ENCODE assay signal across 20 mouse cellular contexts in genomic region chr1:88267489-88267888, GRCm38 (mm10). TPM values are rescaled to one million over a fixed set of nuclear protein-coding genes. Genes with fewer than 3 reads are reported as not detected.
DNase-seq lines count a peak whose midpoint lies in the region; ATAC-seq lines count a peak whose summit lies in the region.
"Had no signal": no experiment of that assay in that cellular context is flagged by ENCODE, and none has a peak within 500 bp of the region (broad histone marks: within the 10 kb centered on the region; RNA-seq: fewer than 3 reads in every experiment).

No protein-coding gene starts in this region.

- no peak overlapping the region for H3K4me3 ChIP-seq in hindbrain, embryonic 15.5 days
- no peak overlapping the region for H3K4me3 ChIP-seq in hindbrain, embryonic 13.5 days
- H3K4me3 ChIP-seq in midbrain, embryonic 16.5 days (ENCODE audit: low read depth, low read length), result no peak overlapping the region
- no peak overlapping the region for H3K4me3 ChIP-seq in midbrain, embryonic 15.5 days
- H3K4me3 ChIP-seq in limb, embryonic 15.5 days, result no peak overlapping the region
- H3K4me3 ChIP-seq: heart, embryonic 12.5 days; left cerebral cortex, adult 2 months had no signal

- WGBS in hindbrain, embryonic 15.5 days, result 95% methylated on average over 6 of the region's 6 CpGs
- 95% methylated on average over 6 of the region's 6 CpGs for WGBS in hindbrain, embryonic 13.5 days
- WGBS in midbrain, embryonic 16.5 days, result 95% methylated on average over 6 of the region's 6 CpGs
- WGBS in midbrain, embryonic 15.5 days, result 95% methylated on average over 6 of the region's 6 CpGs
- WGBS in limb, embryonic 15.5 days, result 92% methylated on average over 6 of the region's 6 CpGs

- H3K36me3 ChIP-seq in hindbrain, embryonic 15.5 days, result peaks cover 76% of the 10 kb centered on the region
- peaks cover 86% of the 10 kb centered on the region for H3K36me3 ChIP-seq in hindbrain, embryonic 13.5 days
- H3K36me3 ChIP-seq in midbrain, embryonic 16.5 days (ENCODE audit: control insufficient read depth, insufficient read depth, low read length), result peaks cover 78% of the 10 kb centered on the region
- peaks cover 76% of the 10 kb centered on the region for H3K36me3 ChIP-seq in midbrain, embryonic 15.5 days (replicated peaks)
- peaks cover 87% of the 10 kb centered on the region for H3K36me3 ChIP-seq in limb, embryonic 15.5 days

- no peaks in the 10 kb centered on the region for H3K4me1 ChIP-seq in hindbrain, embryonic 15.5 days (replicated peaks)
- H3K4me1 ChIP-seq in hindbrain, embryonic 13.5 days (replicated peaks), result peaks cover 2% of the 10 kb centered on the region; the same call in 1 of the 2 replicates
- H3K4me1 ChIP-seq in midbrain, embryonic 16.5 days (ENCODE audit: control insufficient read depth, insufficient read depth, low read length), result no peaks in the 10 kb centered on the region
- H3K4me1 ChIP-seq in midbrain, embryonic 15.5 days, result no peaks in the 10 kb centered on the region
- no peaks in the 10 kb centered on the region for H3K4me1 ChIP-seq in limb, embryonic 15.5 days

- H3K9me3 ChIP-seq in hindbrain, embryonic 15.5 days, result no peaks in the 10 kb centered on the region
- no peaks in the 10 kb centered on the region for H3K9me3 ChIP-seq in hindbrain, embryonic 13.5 days
- H3K9me3 ChIP-seq in midbrain, embryonic 16.5 days (replicated peaks; ENCODE audit: control insufficient read depth, low read length, poor library complexity, severe bottlenecking), result no peaks in the 10 kb centered on the region
- no peaks in the 10 kb centered on the region for H3K9me3 ChIP-seq in midbrain, embryonic 15.5 days
- no peaks in the 10 kb centered on the region for H3K9me3 ChIP-seq in limb, embryonic 15.5 days
- H3K9me3 ChIP-seq: heart, embryonic 12.5 days had no signal

- H3K27me3 ChIP-seq in hindbrain, embryonic 15.5 days, result no peaks in the 10 kb centered on the region
- H3K27me3 ChIP-seq in hindbrain, embryonic 13.5 days, result no peaks in the 10 kb centered on the region
- H3K27me3 ChIP-seq in midbrain, embryonic 16.5 days (ENCODE audit: control insufficient read depth, insufficient read depth, low read depth, low read length), result no peaks in the 10 kb centered on the region
- no peaks in the 10 kb centered on the region for H3K27me3 ChIP-seq in midbrain, embryonic 15.5 days (replicated peaks)
- no peaks in the 10 kb centered on the region for H3K27me3 ChIP-seq in limb, embryonic 15.5 days
- H3K27me3 ChIP-seq: heart, embryonic 12.5 days had no signal

- ATAC-seq in hindbrain, embryonic 15.5 days (ENCODE audit: low FRiP score, low read depth), result 0 out of 2 replicates have a peak, but pooled peaks have one; percentile 1
- ATAC-seq in hindbrain, embryonic 13.5 days (ENCODE audit: low FRiP score), result no peak
- ATAC-seq in midbrain, embryonic 16.5 days, result peak; percentile 1; the same call in 1 of the 2 replicates
- ATAC-seq in midbrain, embryonic 15.5 days (replicated peaks), result no peak
- ATAC-seq in limb, embryonic 15.5 days (ENCODE audit: insufficient number of reproducible peaks, low FRiP score, low TSS enrichment, low read depth), result 0 out of 2 replicates have a peak, but pooled peaks have one; percentile 0

- DNase-seq in cerebellum, adult 11-12 months, result peak; percentile 13
- no peak for DNase-seq in cerebellum, postnatal 4 days (ENCODE audit: low spot score in 2 of 2)
- no peak for DNase-seq in cerebellum, adult 9-11 months
- DNase-seq: cerebellum, postnatal 14 days; embryo, embryonic 11 days; heart, adult 11 months; heart, postnatal 14 days; kidney, postnatal 36 days; left cerebral cortex, postnatal 4 days; right cerebral cortex, postnatal 4 days; thymus, postnatal 14 days had no signal

- H3K9ac ChIP-seq in hindbrain, embryonic 15.5 days, result no peak overlapping the region
- no peak overlapping the region for H3K9ac ChIP-seq in hindbrain, embryonic 13.5 days
- no peak overlapping the region for H3K9ac ChIP-seq in midbrain, embryonic 16.5 days (ENCODE audit: low read depth, low read length)
- H3K9ac ChIP-seq in midbrain, embryonic 15.5 days, result no peak overlapping the region
- no peak overlapping the region for H3K9ac ChIP-seq in limb, embryonic 15.5 days
- H3K9ac ChIP-seq: heart, embryonic 12.5 days had no signal

- no peak overlapping the region for H3K4me2 ChIP-seq in hindbrain, embryonic 15.5 days
- H3K4me2 ChIP-seq in hindbrain, embryonic 13.5 days, result no peak overlapping the region
- H3K4me2 ChIP-seq in midbrain, embryonic 16.5 days (ENCODE audit: low read length), result no peak overlapping the region
- H3K4me2 ChIP-seq in midbrain, embryonic 15.5 days, result no peak overlapping the region
- no peak overlapping the region for H3K4me2 ChIP-seq in limb, embryonic 15.5 days
- H3K4me2 ChIP-seq: heart, embryonic 12.5 days had no signal

- no peak overlapping the region for H3K27ac ChIP-seq in hindbrain, embryonic 15.5 days (replicated peaks)
- H3K27ac ChIP-seq in hindbrain, embryonic 13.5 days, result no peak overlapping the region
- H3K27ac ChIP-seq in midbrain, embryonic 16.5 days (ENCODE audit: low read length), result no peak overlapping the region
- H3K27ac ChIP-seq in midbrain, embryonic 15.5 days, result no peak overlapping the region
- H3K27ac ChIP-seq in limb, embryonic 15.5 days, result no peak overlapping the region
- H3K27ac ChIP-seq: left cerebral cortex, adult 2 months had no signal

RNA-seq across cellular contexts. Expression of gene Hjurp, which starts 9.9 kb away (rescaled TPM):
- polyA plus RNA-seq in hindbrain, embryonic 15.5 days (2015; fragmentation: Nextera tagmentation; extraction: Ambion mirVana), result 77.9 and 81.6 TPM in 2 replicates
- polyA plus RNA-seq in hindbrain, embryonic 13.5 days (2015; fragmentation: Nextera tagmentation; extraction: Ambion mirVana), result 82.0 and 82.8 TPM in 2 replicates
- 77.3 and 87.0 TPM in 2 replicates for polyA plus RNA-seq in midbrain, embryonic 16.5 days (2015; fragmentation: Nextera tagmentation; extraction: Ambion mirVana)
- polyA plus RNA-seq in midbrain, embryonic 15.5 days (2015; fragmentation: Nextera tagmentation; extraction: Ambion mirVana), result 85.4 and 86.4 TPM in 2 replicates
- polyA plus RNA-seq in limb, embryonic 15.5 days (2015; fragmentation: Nextera tagmentation; extraction: Ambion mirVana), result 161 and 168 TPM in 2 replicates

RNA-seq across cellular contexts. Expression of gene Trpm8, which starts 10.0 kb away (rescaled TPM):
- 0.06 and 0.08 TPM in 2 replicates for polyA plus RNA-seq in hindbrain, embryonic 15.5 days (2015; fragmentation: Nextera tagmentation; extraction: Ambion mirVana)
- 0.04 TPM in 1 of 2 replicates, not detected in the other for polyA plus RNA-seq in hindbrain, embryonic 13.5 days (2015; fragmentation: Nextera tagmentation; extraction: Ambion mirVana)
- 0.11 and 0.17 TPM in 2 replicates for polyA plus RNA-seq in midbrain, embryonic 16.5 days (2015; fragmentation: Nextera tagmentation; extraction: Ambion mirVana)
- polyA plus RNA-seq in midbrain, embryonic 15.5 days (2015; fragmentation: Nextera tagmentation; extraction: Ambion mirVana), result 0.09 and 0.10 TPM in 2 replicates
- polyA plus RNA-seq in limb, embryonic 15.5 days (2015; fragmentation: Nextera tagmentation; extraction: Ambion mirVana), result not detected in 2 replicates
- polyA plus RNA-seq: heart, embryonic 12.5 days; intestine, embryonic 14.5 days; kidney, embryonic 14.5 days had no signal

RNA-seq across cellular contexts. Expression of gene Mroh2a, which starts 40.7 kb away (rescaled TPM):
- 0.57 and 0.76 TPM in 2 replicates for polyA plus RNA-seq in hindbrain, embryonic 15.5 days (2015; fragmentation: Nextera tagmentation; extraction: Ambion mirVana)
- 0.66 and 0.79 TPM in 2 replicates for polyA plus RNA-seq in hindbrain, embryonic 13.5 days (2015; fragmentation: Nextera tagmentation; extraction: Ambion mirVana)
- 0.75 and 0.92 TPM in 2 replicates for polyA plus RNA-seq in midbrain, embryonic 16.5 days (2015; fragmentation: Nextera tagmentation; extraction: Ambion mirVana)
- 0.50 and 0.86 TPM in 2 replicates for polyA plus RNA-seq in midbrain, embryonic 15.5 days (2015; fragmentation: Nextera tagmentation; extraction: Ambion mirVana)
- 1.6 and 2.2 TPM in 2 replicates for polyA plus RNA-seq in limb, embryonic 15.5 days (2015; fragmentation: Nextera tagmentation; extraction: Ambion mirVana)

RNA-seq across cellular contexts. Expression of gene Ugt1a1, which starts 55.7 kb away (rescaled TPM):
- not detected in 2 replicates for polyA plus RNA-seq in hindbrain, embryonic 15.5 days (2015; fragmentation: Nextera tagmentation; extraction: Ambion mirVana)
- not detected in 2 replicates for polyA plus RNA-seq in hindbrain, embryonic 13.5 days (2015; fragmentation: Nextera tagmentation; extraction: Ambion mirVana)
- not detected in 2 replicates for polyA plus RNA-seq in midbrain, embryonic 16.5 days (2015; fragmentation: Nextera tagmentation; extraction: Ambion mirVana)
- not detected in 2 replicates for polyA plus RNA-seq in midbrain, embryonic 15.5 days (2015; fragmentation: Nextera tagmentation; extraction: Ambion mirVana)
- polyA plus RNA-seq in limb, embryonic 15.5 days (2015; fragmentation: Nextera tagmentation; extraction: Ambion mirVana), result 10.8 and 12.3 TPM in 2 replicates

Comparison
In these comparisons a context has a peak if more than half of its experiments do, and no peak if none do; other contexts are left out.
1. ATAC-seq: peak in hindbrain, embryonic 15.5 days (single experiment), midbrain, embryonic 16.5 days (single experiment) and limb, embryonic 15.5 days (single experiment); none in hindbrain, embryonic 13.5 days (single experiment) and midbrain, embryonic 15.5 days (single experiment).